9 mouse cellular contexts compared by ENCODE assay signal in genomic region chr13:17028595-17028994, GRCm38 (mm10).
A peak's percentile ranks its signal among the peaks of the same experiment; 100 is the strongest.
DNase-seq lines count a peak whose midpoint lies in the region; ATAC-seq and TF ChIP-seq lines count a peak whose summit lies in the region.
"Had no signal": no experiment of that assay in that cellular context is flagged by ENCODE, and none has a peak within 500 bp of the region (broad histone marks: within the 10 kb centered on the region; RNA-seq: fewer than 3 reads in every experiment).

No protein-coding gene starts in this region.

- no peaks in the 10 kb centered on the region for H3K36me3 ChIP-seq in hindbrain, embryonic 14.5 days (replicated peaks; ENCODE audit: control insufficient read depth, insufficient read depth)
- H3K36me3 ChIP-seq in hindbrain, embryonic 16.5 days (ENCODE audit: control insufficient read depth, insufficient read depth, low read length): no peaks in the 10 kb centered on the region
- H3K36me3 ChIP-seq in forebrain, embryonic 14.5 days (ENCODE audit: control insufficient read depth, insufficient read depth, low read length): no peaks in the 10 kb centered on the region
- H3K36me3 ChIP-seq in intestine, postnatal 0 days (ENCODE audit: control insufficient read depth, insufficient read depth): no peaks in the 10 kb centered on the region
- no peaks in the 10 kb centered on the region for H3K36me3 ChIP-seq in midbrain, embryonic 13.5 days
- no peaks in the 10 kb centered on the region for H3K36me3 ChIP-seq in splenic B cell, adult 2 months (ENCODE audit: control insufficient read depth, insufficient read depth, low read length, poor library complexity, severe bottlenecking)
- H3K36me3 ChIP-seq: neural tube, embryonic 13.5 days had no signal

- H3K27me3 ChIP-seq in hindbrain, embryonic 14.5 days (ENCODE audit: control insufficient read depth, insufficient read depth, low read length): no peaks in the 10 kb centered on the region
- no peaks in the 10 kb centered on the region for H3K27me3 ChIP-seq in hindbrain, embryonic 16.5 days (replicated peaks; ENCODE audit: control insufficient read depth, insufficient read depth, low read length)
- no peaks in the 10 kb centered on the region for H3K27me3 ChIP-seq in forebrain, embryonic 14.5 days (replicated peaks; ENCODE audit: control insufficient read depth, insufficient read depth, low read length)
- H3K27me3 ChIP-seq in intestine, postnatal 0 days (replicated peaks; ENCODE audit: control insufficient read depth, insufficient read depth, low read length): no peaks in the 10 kb centered on the region
- no peaks in the 10 kb centered on the region for H3K27me3 ChIP-seq in midbrain, embryonic 13.5 days
- no peaks in the 10 kb centered on the region for H3K27me3 ChIP-seq in splenic B cell, adult 2 months (ENCODE audit: control insufficient read depth, insufficient read depth, low read length, poor library complexity, severe bottlenecking)
- H3K27me3 ChIP-seq: neural tube, embryonic 13.5 days had no signal

- H3K4me1 ChIP-seq in hindbrain, embryonic 14.5 days (replicated peaks; ENCODE audit: control insufficient read depth, insufficient read depth, low read length): no peaks in the 10 kb centered on the region
- no peaks in the 10 kb centered on the region for H3K4me1 ChIP-seq in hindbrain, embryonic 16.5 days (ENCODE audit: control insufficient read depth, insufficient read depth, low read depth, low read length)
- peaks cover 2% of the 10 kb centered on the region; the same call in 1 of the 2 replicates for H3K4me1 ChIP-seq in bone marrow, adult 2 months (ENCODE audit: control insufficient read depth, insufficient read depth, low read length)
- no peaks in the 10 kb centered on the region for H3K4me1 ChIP-seq in forebrain, embryonic 14.5 days (ENCODE audit: control insufficient read depth, insufficient read depth, low read length)
- H3K4me1 ChIP-seq in intestine, postnatal 0 days (replicated peaks; ENCODE audit: control insufficient read depth, insufficient read depth, low read length): no peaks in the 10 kb centered on the region
- H3K4me1 ChIP-seq in midbrain, embryonic 13.5 days (replicated peaks): no peaks in the 10 kb centered on the region
- H3K4me1 ChIP-seq: neural tube, embryonic 13.5 days had no signal

- H3K27ac ChIP-seq in hindbrain, embryonic 14.5 days: no peak overlapping the region
- H3K27ac ChIP-seq in hindbrain, embryonic 16.5 days (ENCODE audit: low read depth, low read length): no peak overlapping the region
- no peak overlapping the region for H3K27ac ChIP-seq in bone marrow, adult 2 months (ENCODE audit: control insufficient read depth, insufficient read depth, low read depth, low read length, poor library complexity)
- no peak overlapping the region for H3K27ac ChIP-seq in forebrain, embryonic 14.5 days (ENCODE audit: low read depth, low read length)
- H3K27ac ChIP-seq in intestine, postnatal 0 days (ENCODE audit: low read depth, low read length): no peak overlapping the region
- no peak overlapping the region for H3K27ac ChIP-seq in midbrain, embryonic 13.5 days
- H3K27ac ChIP-seq: neural tube, embryonic 13.5 days had no signal

- DNase-seq in hindbrain, embryonic 14.5 days (ENCODE audit: low spot score): peak; percentile 72
- peak; percentile 68 for DNase-seq in forebrain, embryonic 14.5 days (ENCODE audit: low spot score)
- DNase-seq in left cerebral cortex, postnatal 36 days (ENCODE audit: low spot score in 2 of 2): peak; percentile 20 to 29
- DNase-seq in splenic B cell, adult 2 months (ENCODE audit: low read depth, low spot score): peak; percentile 36

- TF ChIP-seq CTCF in bone marrow, adult 2 months (IDR thresholded peaks at IDR 0.05; ENCODE audit: control insufficient read depth, insufficient read depth, low read length): peak; percentile 55; the same call in 1 of the 2 replicates
- peak; percentile 76 for TF ChIP-seq CTCF in intestine, postnatal 0 days (IDR thresholded peaks at IDR 0.05; ENCODE audit: low read depth)

- no peaks in the 10 kb centered on the region for H3K9me3 ChIP-seq in hindbrain, embryonic 14.5 days (ENCODE audit: control insufficient read depth, low read length)
- H3K9me3 ChIP-seq in hindbrain, embryonic 16.5 days (ENCODE audit: control insufficient read depth, low read length): peaks cover 2% of the 10 kb centered on the region; the same call in 1 of the 2 replicates
- H3K9me3 ChIP-seq in forebrain, embryonic 14.5 days (replicated peaks; ENCODE audit: control insufficient read depth, low read length): no peaks in the 10 kb centered on the region
- no peaks in the 10 kb centered on the region for H3K9me3 ChIP-seq in intestine, postnatal 0 days (ENCODE audit: control insufficient read depth)
- no peaks in the 10 kb centered on the region for H3K9me3 ChIP-seq in midbrain, embryonic 13.5 days
- H3K9me3 ChIP-seq: neural tube, embryonic 13.5 days had no signal

- WGBS in hindbrain, embryonic 14.5 days: 55% methylated on average over 3 of the region's 3 CpGs
- 43% methylated on average over 3 of the region's 3 CpGs for WGBS in hindbrain, embryonic 16.5 days
- WGBS in bone marrow, adult 2 months: under 1% methylated on average over 3 of the region's 3 CpGs
- 51% methylated on average over 3 of the region's 3 CpGs for WGBS in forebrain, embryonic 14.5 days
- 38% methylated on average over 3 of the region's 3 CpGs for WGBS in intestine, postnatal 0 days
- 51% methylated on average over 3 of the region's 3 CpGs for WGBS in midbrain, embryonic 13.5 days

- ATAC-seq in hindbrain, embryonic 14.5 days (ENCODE audit: low FRiP score): peak; percentile 48; the same call in 1 of the 2 replicates
- no peak for ATAC-seq in hindbrain, embryonic 16.5 days
- ATAC-seq in forebrain, embryonic 14.5 days: no peak
- ATAC-seq in intestine, postnatal 0 days: no peak
- 0 out of 2 replicates have a peak, but pooled peaks have one; percentile 55 for ATAC-seq in midbrain, embryonic 13.5 days

- intact Hi-C loops in left cerebral cortex, postnatal 36 days (cut with DNase I): loop anchor here (10.0 kb wide), 1 partner anchor 1014 kb away; the partner anchor contains the start of gene Inhba

- TF ChIP-seq POLR2A in bone marrow, adult 2 months (IDR thresholded peaks at IDR 0.05; ENCODE audit: borderline replicate concordance, control insufficient read depth, low read depth, low read length): no peak

- H3K4me3 ChIP-seq in hindbrain, embryonic 14.5 days (replicated peaks; ENCODE audit: low read length): no peak overlapping the region
- H3K4me3 ChIP-seq in hindbrain, embryonic 16.5 days (ENCODE audit: low read length): no peak overlapping the region
- no peak overlapping the region for H3K4me3 ChIP-seq in bone marrow, adult 2 months (replicated peaks; ENCODE audit: control insufficient read depth, low read depth, low read length)
- H3K4me3 ChIP-seq in forebrain, embryonic 14.5 days (ENCODE audit: low read depth, low read length): no peak overlapping the region
- H3K4me3 ChIP-seq in intestine, postnatal 0 days (ENCODE audit: low read depth, low read length): no peak overlapping the region
- H3K4me3 ChIP-seq in midbrain, embryonic 13.5 days (replicated peaks): no peak overlapping the region
- H3K4me3 ChIP-seq: neural tube, embryonic 13.5 days had no signal

- no peak overlapping the region for H3K4me2 ChIP-seq in hindbrain, embryonic 14.5 days (replicated peaks)
- no peak overlapping the region for H3K4me2 ChIP-seq in hindbrain, embryonic 16.5 days (ENCODE audit: low read length)
- no peak overlapping the region for H3K4me2 ChIP-seq in forebrain, embryonic 14.5 days (ENCODE audit: low read length)
- no peak overlapping the region for H3K4me2 ChIP-seq in intestine, postnatal 0 days (replicated peaks; ENCODE audit: low read depth)
- no peak overlapping the region for H3K4me2 ChIP-seq in midbrain, embryonic 13.5 days (replicated peaks)
- H3K4me2 ChIP-seq: neural tube, embryonic 13.5 days had no signal

- no peak overlapping the region for H3K9ac ChIP-seq in hindbrain, embryonic 14.5 days
- no peak overlapping the region for H3K9ac ChIP-seq in hindbrain, embryonic 16.5 days (ENCODE audit: low read depth, low read length)
- H3K9ac ChIP-seq in forebrain, embryonic 14.5 days (ENCODE audit: low read length): no peak overlapping the region
- H3K9ac ChIP-seq in intestine, postnatal 0 days (ENCODE audit: low read depth, low read length): no peak overlapping the region
- H3K9ac ChIP-seq in midbrain, embryonic 13.5 days (replicated peaks): no peak overlapping the region
- H3K9ac ChIP-seq: neural tube, embryonic 13.5 days had no signal

Comparison
In these comparisons a context has a peak if more than half of its experiments do, and no peak if none do; other contexts are left out.
1. ATAC-seq: peak in hindbrain, embryonic 14.5 days (single experiment) and midbrain, embryonic 13.5 days (single experiment); none in hindbrain, embryonic 16.5 days (single experiment), forebrain, embryonic 14.5 days (single experiment) and intestine, postnatal 0 days (single experiment).
2. Peak in every context shown above with its lines, with median percentiles within 50 percentile points of each other: DNase-seq.